Mouse (Mus musculus) liver, adult 10 weeks (tissue): ENCODE results near the gene Gm17571. TPM values are rescaled to one million over a fixed set of nuclear protein-coding genes. Genes with fewer than 3 reads are reported as not detected.

ENCODE experiments used
- polyA plus RNA-seq: library from polyadenylated mRNA; stranded (reverse); fragments of 350-450 nt; fragmentation: Illumina TruSeq; extraction: RNeasy Lipid Tissue Mini Kit (QIAGEN cat#74804); gene quantifications from one replicate; pipeline ENCODE4 v1.2.3, GENCODE M21; 2014; ENCODE audit warnings: low read depth, low replicate concordance

Gene Gm17571
- not detected for polyA plus RNA-seq

DNA sequence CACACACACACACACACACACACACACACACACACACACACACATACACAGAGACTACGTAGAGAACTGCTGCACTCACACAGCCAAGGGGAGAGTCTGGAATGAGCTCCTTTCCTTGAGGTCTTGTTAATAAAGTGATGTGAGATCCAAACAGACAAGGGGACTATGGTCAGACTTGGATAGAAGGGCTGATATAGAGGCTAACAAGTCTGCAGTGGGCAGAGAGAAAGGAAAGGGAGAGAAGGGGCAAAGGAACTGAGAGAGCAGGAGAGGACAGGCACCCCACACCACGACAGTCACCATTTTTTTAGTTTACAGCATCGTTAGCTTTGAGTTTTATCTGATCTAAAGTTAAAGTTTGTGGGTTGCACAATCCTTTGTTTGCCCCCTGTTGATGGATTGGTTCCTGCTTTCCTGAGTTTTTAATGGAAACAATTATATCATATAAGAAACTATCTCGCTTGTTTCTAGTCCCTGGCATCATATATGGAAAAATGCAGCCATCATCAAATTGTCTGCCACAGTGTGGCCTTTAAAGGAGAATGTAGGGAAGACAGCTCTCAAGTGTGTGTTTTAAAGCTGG lies at the start of gene Gm17571:
TSS of gene Gm17571 (minus strand) at position 51 of the 583 bp plus-strand sequence.

Other genes starting within 250 kb of the Gm17571 start
- 7.9 TPM for gene Jrkl, start 200.9 kb downstream of the Gm17571 start, polyA plus RNA-seq
- 8.1 TPM for gene Ccdc82, start 199.8 kb downstream of the Gm17571 start, polyA plus RNA-seq
- 1.3 TPM for gene Maml2, start 148.8 kb downstream of the Gm17571 start, polyA plus RNA-seq